Mouse (Mus musculus) ES-Bruce4 (cell line): ENCODE measurements at regions not wholly inside any gene's neighbourhood (a gene's known extent, or its start where the extent isn't known, plus 50 kb on each side); places are given as distances from the start of the nearest gene placed in this dataset.

Experiments used
- H3K27ac ChIP-seq: 2 replicates; pipeline ENCODE4 v1.5.1; 2012; ENCODE audit warnings: low read length, inconsistent platforms; ENCODE audit not compliant: insufficient read depth
- H3K27me3 ChIP-seq: 2 replicates; pipeline ENCODE4 v1.6.1; 2012; ENCODE audit warnings: mild to moderate bottlenecking, low read length, inconsistent platforms; ENCODE audit not compliant: control insufficient read depth, poor library complexity, insufficient read depth, severe bottlenecking
- H3K36me3 ChIP-seq: 2 replicates; pipeline ENCODE4 v1.6.1; 2012; ENCODE audit warnings: inconsistent platforms, mild to moderate bottlenecking, low read length, moderate library complexity; ENCODE audit not compliant: control insufficient read depth, poor library complexity, insufficient read depth, severe bottlenecking
- H3K4me1 ChIP-seq: one replicate; pipeline ENCODE4 v1.8.1; 2011; ENCODE audit warnings: low read length; ENCODE audit not compliant: control insufficient read depth, insufficient read depth
- H3K4me3 ChIP-seq: 2 replicates; pipeline ENCODE4 v1.5.1; 2011; ENCODE audit warnings: low read depth, mild to moderate bottlenecking, low read length
- H3K9ac ChIP-seq: 2 replicates; pipeline ENCODE4 v1.6.1; 2012; ENCODE audit warnings: low read depth, mild to moderate bottlenecking, inconsistent platforms; ENCODE audit not compliant: poor library complexity, severe bottlenecking
- H3K9me3 ChIP-seq: replicated peaks from 2 replicates; pipeline ENCODE4 v1.6.1; 2012; ENCODE audit warnings: mild to moderate bottlenecking, low read length, inconsistent platforms; ENCODE audit not compliant: control insufficient read depth, poor library complexity, insufficient read depth, severe bottlenecking
- CTCF ChIP-seq: IDR thresholded peaks from one replicate; pipeline ENCODE4 v1.8.1; 2011; ENCODE audit warnings: low read depth, low read length
- EP300 ChIP-seq: IDR thresholded peaks from 2 replicates; pipeline ENCODE4 v1.6.1; 2011; ENCODE audit warnings: low read depth, low read length; ENCODE audit not compliant: insufficient read depth
- POLR2A ChIP-seq: IDR thresholded peaks from one replicate; pipeline ENCODE4 v1.8.1; 2011; ENCODE audit warnings: low read length; ENCODE audit not compliant: insufficient read depth

DNA sequence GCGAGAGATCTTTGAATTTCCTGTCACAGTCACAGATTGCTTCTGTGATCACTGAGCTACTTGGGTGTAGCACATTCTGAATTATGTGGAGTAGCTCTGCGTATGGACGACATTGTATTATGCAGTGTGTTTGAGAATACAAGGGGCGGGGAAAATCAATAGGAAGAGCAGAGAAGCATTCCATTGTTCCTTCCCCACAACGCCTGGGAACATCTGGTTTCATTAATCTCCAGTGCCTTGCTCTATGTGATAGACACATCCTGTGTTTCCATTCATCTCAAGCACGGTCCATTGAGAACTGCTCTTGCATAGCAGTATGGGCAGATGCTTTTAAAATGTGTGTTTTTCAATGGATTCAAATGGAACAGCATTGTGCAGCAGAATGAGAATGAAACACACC, 326.9 kb upstream of the Rgmb start:
- no peak overlapping the region for H3K9ac ChIP-seq
- no peaks in the 10 kb centered on the region for H3K27me3 ChIP-seq
- no peaks in the 10 kb centered on the region for H3K9me3 ChIP-seq
- no peaks in the 10 kb centered on the region for H3K4me1 ChIP-seq
- TF ChIP-seq POLR2A (no peak), EP300 (no peak), CTCF (no peak)
- no peak overlapping the region for H3K27ac ChIP-seq
- H3K4me3 ChIP-seq, result no peak overlapping the region
- no peaks in the 10 kb centered on the region for H3K36me3 ChIP-seq

GRCm38 (mm10) chr17:16157135-16157534, 326.3 kb upstream of the Rgmb start:
- no peak for TF ChIP-seq POLR2A
- no peak for TF ChIP-seq EP300
- no peak for TF ChIP-seq CTCF
- H3K36me3 ChIP-seq, result no peaks in the 10 kb centered on the region
- H3K27ac ChIP-seq, result no peak overlapping the region
- H3K4me3 ChIP-seq, result no peak overlapping the region
- no peaks in the 10 kb centered on the region for H3K27me3 ChIP-seq
- H3K9me3 ChIP-seq, result no peaks in the 10 kb centered on the region
- H3K9ac ChIP-seq, result no peak overlapping the region
- H3K4me1 ChIP-seq, result no peaks in the 10 kb centered on the region

DNA sequence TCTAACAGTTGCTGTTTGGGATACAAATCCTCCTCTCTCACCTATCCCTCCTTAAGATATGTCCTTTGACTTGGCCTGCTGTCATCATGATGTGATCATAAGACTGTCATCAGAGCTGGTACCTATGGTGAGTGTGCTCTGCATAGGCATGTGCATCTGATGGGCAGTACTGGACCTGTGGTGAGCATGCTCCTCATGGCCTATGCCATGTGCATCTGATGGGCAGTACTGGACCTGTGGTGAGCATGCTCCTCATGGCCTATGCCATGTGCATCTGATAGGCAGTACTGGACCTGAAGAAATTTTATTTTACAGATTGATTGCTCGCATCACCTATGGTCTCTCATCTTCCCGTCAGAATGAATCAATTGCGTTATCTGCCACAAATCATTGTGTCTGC, 325.8 kb upstream of the Rgmb start:
- no peaks in the 10 kb centered on the region for H3K27me3 ChIP-seq
- no peak overlapping the region for H3K27ac ChIP-seq
- no peak overlapping the region for H3K4me3 ChIP-seq
- no peak overlapping the region for H3K9ac ChIP-seq
- no peaks in the 10 kb centered on the region for H3K4me1 ChIP-seq
- H3K9me3 ChIP-seq, result no peaks in the 10 kb centered on the region
- TF ChIP-seq EP300 (no peak), POLR2A (no peak), CTCF (no peak)
- no peaks in the 10 kb centered on the region for H3K36me3 ChIP-seq

- Histone ChIP-seq H3K4me3 (no peak overlapping the region), H3K9ac (no peak overlapping the region), H3K27me3 (no peaks in the 10 kb centered on the region), H3K9me3 (no peaks in the 10 kb centered on the region), H3K4me1 (no peaks in the 10 kb centered on the region), H3K27ac (no peak overlapping the region), H3K36me3 (no peaks in the 10 kb centered on the region)
- TF ChIP-seq POLR2A, result no peak
- TF ChIP-seq EP300, result no peak
Observed at GRCm38 (mm10) chr17:16155587-16155986, 324.7 kb upstream of the Rgmb start.
